15 mouse cellular contexts compared by ENCODE assay signal in genomic region chr5:44473857-44474762, GRCm38 (mm10).
DNase-seq lines count a peak whose midpoint lies in the region; ATAC-seq and TF ChIP-seq lines count a peak whose summit lies in the region.
"Had no signal": no experiment of that assay in that cellular context is flagged by ENCODE, and none has a peak within 500 bp of the region (broad histone marks: within the 10 kb centered on the region; RNA-seq: fewer than 3 reads in every experiment).

No protein-coding gene starts in this region.

- peak; percentile 94 for ATAC-seq in forebrain, embryonic 13.5 days
- ATAC-seq in hindbrain, embryonic 16.5 days: peak; percentile 86
- ATAC-seq in neural tube, embryonic 14.5 days (ENCODE audit: low read depth): peak; percentile 77
- no peak for ATAC-seq in granulocyte monocyte progenitor cell, adult 5-6 weeks (replicated peaks; ENCODE audit: poor library complexity, severe bottlenecking)

- H3K9me3 ChIP-seq in forebrain, embryonic 13.5 days (replicated peaks): no peaks in the 10 kb centered on the region
- no peaks in the 10 kb centered on the region for H3K9me3 ChIP-seq in hindbrain, embryonic 16.5 days (ENCODE audit: control insufficient read depth, low read length)
- no peaks in the 10 kb centered on the region for H3K9me3 ChIP-seq in neural tube, embryonic 14.5 days (ENCODE audit: control insufficient read depth, low read length)
- H3K9me3 ChIP-seq: limb, embryonic 15.5 days had no signal

- no peaks in the 10 kb centered on the region for H3K36me3 ChIP-seq in forebrain, embryonic 13.5 days (ENCODE audit: poor library complexity, severe bottlenecking)
- H3K36me3 ChIP-seq in hindbrain, embryonic 16.5 days (ENCODE audit: control insufficient read depth, insufficient read depth, low read length): no peaks in the 10 kb centered on the region
- H3K36me3 ChIP-seq in neural tube, embryonic 14.5 days (ENCODE audit: control insufficient read depth, insufficient read depth, low read length): no peaks in the 10 kb centered on the region
- H3K36me3 ChIP-seq: limb, embryonic 15.5 days had no signal

- H3K4me2 ChIP-seq in forebrain, embryonic 13.5 days: no peak overlapping the region
- no peak overlapping the region for H3K4me2 ChIP-seq in hindbrain, embryonic 16.5 days (ENCODE audit: low read length)
- H3K4me2 ChIP-seq in neural tube, embryonic 14.5 days (ENCODE audit: low read depth, low read length): no peak overlapping the region
- H3K4me2 ChIP-seq: limb, embryonic 15.5 days had no signal

- H3K4me1 ChIP-seq in forebrain, embryonic 13.5 days: peaks cover 29% of the 10 kb centered on the region; the same call in 1 of the 2 replicates
- no peaks in the 10 kb centered on the region for H3K4me1 ChIP-seq in hindbrain, embryonic 16.5 days (ENCODE audit: control insufficient read depth, insufficient read depth, low read depth, low read length)
- no peaks in the 10 kb centered on the region for H3K4me1 ChIP-seq in neural tube, embryonic 14.5 days (ENCODE audit: control insufficient read depth, insufficient read depth, low read length)
- H3K4me1 ChIP-seq: limb, embryonic 15.5 days had no signal

- no peak overlapping the region for H3K4me3 ChIP-seq in layer of hippocampus, adult 2 months
- no peak overlapping the region for H3K4me3 ChIP-seq in forebrain, embryonic 13.5 days
- no peak overlapping the region for H3K4me3 ChIP-seq in hindbrain, embryonic 16.5 days (ENCODE audit: low read length)
- H3K4me3 ChIP-seq in neural tube, embryonic 14.5 days (ENCODE audit: low read depth, low read length): no peak overlapping the region
- H3K4me3 ChIP-seq: limb, embryonic 15.5 days; myocyte had no signal

- no peak overlapping the region for H3K9ac ChIP-seq in forebrain, embryonic 13.5 days
- no peak overlapping the region for H3K9ac ChIP-seq in hindbrain, embryonic 16.5 days (ENCODE audit: low read depth, low read length)
- H3K9ac ChIP-seq in neural tube, embryonic 14.5 days (replicated peaks; ENCODE audit: low read depth, low read length): no peak overlapping the region
- H3K9ac ChIP-seq: limb, embryonic 15.5 days had no signal

- no peaks in the 10 kb centered on the region for H3K27me3 ChIP-seq in forebrain, embryonic 13.5 days
- no peaks in the 10 kb centered on the region for H3K27me3 ChIP-seq in hindbrain, embryonic 16.5 days (replicated peaks; ENCODE audit: control insufficient read depth, insufficient read depth, low read length)
- H3K27me3 ChIP-seq in neural tube, embryonic 14.5 days (ENCODE audit: control insufficient read depth, insufficient read depth, low read length): no peaks in the 10 kb centered on the region
- H3K27me3 ChIP-seq: limb, embryonic 15.5 days had no signal

- TF ChIP-seq CTCF in layer of hippocampus, adult 2 months (conservative IDR thresholded peaks at IDR 0.05): no peak

- DNase-seq in layer of hippocampus, adult 2 months (ENCODE audit: low spot score in 2 of 2): peak; percentile 24 to 39
- DNase-seq in layer of hippocampus, postnatal 25 days (ENCODE audit: extremely low spot score in 1 of 2, low spot score in 1 of 2): no peak
- DNase-seq in embryo, embryonic 9.5 days (ENCODE audit: extremely low spot score): no peak
- DNase-seq: cerebellum, adult 9-10 months; embryo, embryonic 11 days; kidney, adult 2 months; lung, adult 2 months; right cerebral cortex, postnatal 25 days; thymus, adult 18-20 months had no signal

- no peak overlapping the region for H3K27ac ChIP-seq in layer of hippocampus, adult 2 months
- peak overlapping the region; percentile 1; the same call in 1 of the 2 replicates for H3K27ac ChIP-seq in forebrain, embryonic 13.5 days
- H3K27ac ChIP-seq in hindbrain, embryonic 16.5 days (ENCODE audit: low read depth, low read length): no peak overlapping the region
- no peak overlapping the region for H3K27ac ChIP-seq in neural tube, embryonic 14.5 days (ENCODE audit: low read depth, low read length)
- H3K27ac ChIP-seq: limb, embryonic 15.5 days had no signal

- 59% methylated on average over 10 of the region's 10 CpGs for whole genome bisulfite sequencing in forebrain, embryonic 13.5 days
- 63% methylated on average over 10 of the region's 10 CpGs for WGBS in hindbrain, embryonic 16.5 days
- 57% methylated on average over 10 of the region's 10 CpGs for WGBS in neural tube, embryonic 14.5 days

Comparison
In these comparisons a context has a peak if more than half of its experiments do, and no peak if none do; other contexts are left out.
1. DNase-seq: peak in layer of hippocampus, adult 2 months (2 of 2); none in layer of hippocampus, postnatal 25 days (0 of 2) and embryo, embryonic 9.5 days (single experiment).